Mouse (Mus musculus) kidney, adult 2 months (tissue): ENCODE data around the gene Batf3.

ENCODE experiments used
- CTCF ChIP-seq: fragments of 200-500 bp; conservative IDR thresholded peaks from 2 replicates; pipeline ENCODE4 v1.5.1; 2011; ENCODE audit warnings: low read depth, mild to moderate bottlenecking, control low read depth, low read length, moderate library complexity, mixed read lengths; ENCODE audit not compliant: insufficient read depth, insufficient read length
- POLR2A ChIP-seq: fragments of 200-500 bp; IDR thresholded peaks from one replicate; pipeline ENCODE4 v1.6.1; 2011; ENCODE audit warnings: low read depth, low read length, control low read depth

GRCm38 (mm10) chr1:191140983-191141382 lies 43.3 kb downstream of the Batf3 start:
- TF ChIP-seq CTCF (no peak), POLR2A (no peak)
